Mouse (Mus musculus) heart, adult 9 months (tissue): Measurements from ENCODE around the gene Ubtd2.
A peak's percentile ranks its signal among the peaks of the same experiment; 100 is the strongest.

Source experiments
- DNase-seq, 2 experiments: peaks; one replicate each; pipeline ENCODE4 v3.0.0; 2022; ENCODE audit warnings: low spot score in 2 of 2

Ubtd2 gene

GRCm38 (mm10) chr11:32454800-32455506, at the start of gene Ubtd2:
Gene Ubtd2 (plus strand): TSS chr11:32455370.
- DNase-seq = peak; percentile 96 to 97

- peak in 1 of 2 experiments; percentile 28 for DNase-seq
These were observed 47.3 kb upstream of the Ubtd2 start for GRCm38 (mm10) chr11:32407863-32408262.

GRCm38 (mm10) chr11:32409052-32409451, 46.1 kb upstream of the Ubtd2 start:
- DNase-seq = no peak

- DNase-seq = no peak
These were observed 45.2 kb upstream of the Ubtd2 start for GRCm38 (mm10) chr11:32409823-32410562.

GRCm38 (mm10) chr11:32420001-32420400, 35.2 kb upstream of the Ubtd2 start:
- DNase-seq = no peak

- no peak for DNase-seq
These were observed 31.9 kb upstream of the Ubtd2 start for GRCm38 (mm10) chr11:32423311-32423710.

GRCm38 (mm10) chr11:32424600-32424999, 30.6 kb upstream of the Ubtd2 start:
- no peak for DNase-seq

- no peak for DNase-seq
These were observed 30.0 kb upstream of the Ubtd2 start for GRCm38 (mm10) chr11:32425043-32425658.

GRCm38 (mm10) chr11:32427537-32427936, 27.6 kb upstream of the Ubtd2 start:
- DNase-seq = no peak

GRCm38 (mm10) chr11:32435410-32436060, 19.6 kb upstream of the Ubtd2 start:
- DNase-seq = peak; percentile 80

- no peak for DNase-seq
These were observed 12.6 kb upstream of the Ubtd2 start for GRCm38 (mm10) chr11:32442576-32442975.

GRCm38 (mm10) chr11:32444266-32444665, 10.9 kb upstream of the Ubtd2 start:
- DNase-seq = no peak

- no peak for DNase-seq
These were observed 10.0 kb upstream of the Ubtd2 start for GRCm38 (mm10) chr11:32445135-32445534.

- DNase-seq = no peak
These were observed 9.4 kb upstream of the Ubtd2 start for GRCm38 (mm10) chr11:32445637-32446226.

GRCm38 (mm10) chr11:32450216-32450615, 5.0 kb upstream of the Ubtd2 start:
- DNase-seq = peak; percentile 37 to 63

- DNase-seq = no peak
These were observed 3.9 kb upstream of the Ubtd2 start for GRCm38 (mm10) chr11:32451306-32451705.

- DNase-seq = no peak
These were observed 2.4 kb upstream of the Ubtd2 start for GRCm38 (mm10) chr11:32452745-32453144.

- no peak for DNase-seq
These were observed 1.7 kb upstream of the Ubtd2 start for GRCm38 (mm10) chr11:32453353-32453915.

- DNase-seq = peak in 1 of 2 experiments; percentile 12
These were observed 855 bp upstream of the Ubtd2 start for GRCm38 (mm10) chr11:32454231-32454799.

- DNase-seq = peak; percentile 54
These were observed 454 bp downstream of the Ubtd2 start for GRCm38 (mm10) chr11:32455507-32456141.

- DNase-seq = no peak
These were observed 1.2 kb downstream of the Ubtd2 start for GRCm38 (mm10) chr11:32456356-32456755.
